Mouse (Mus musculus) forebrain, embryonic 11.5 days (tissue): ENCODE results near the gene Angptl8. TPM values are rescaled to one million over a fixed set of nuclear protein-coding genes. Genes with fewer than 3 reads are reported as not detected.
"Not testable (repeated sequence)": the region's sequence is repeated elsewhere in the genome, so short reads cannot be mapped to it uniquely, and the experiment has no call there.

Experiments used
- ATAC-seq: fragments of 200-750 bp; cut with Nextera tagmentation; replicated peaks from 2 replicates; pipeline ENCODE4 v1.8.0; 2017; ENCODE audit warnings: moderate TSS enrichment; ENCODE audit not compliant: low FRiP score
- DNase-seq: peaks from one replicate; pipeline ENCODE4 v3.0.0-alpha.2; 2017; ENCODE audit warnings: low spot score
- H3K27ac ChIP-seq: fragments of 300-500 bp; sonication (generic); 2 replicates; pipeline ENCODE4 v1.5.1; 2014; ENCODE audit warnings: low read depth, low read length
- H3K27me3 ChIP-seq: fragments of 300-500 bp; sonication (generic); 2 replicates; pipeline ENCODE4 v1.6.1; 2014; ENCODE audit warnings: mild to moderate bottlenecking, low read length, mixed read lengths; ENCODE audit not compliant: control insufficient read depth, insufficient read depth
- H3K36me3 ChIP-seq: fragments of 300-500 bp; sonication (generic); 2 replicates; pipeline ENCODE4 v1.6.1; 2014; ENCODE audit warnings: mild to moderate bottlenecking, low read length, moderate library complexity, mixed read lengths; ENCODE audit not compliant: control insufficient read depth, insufficient read depth
- H3K4me1 ChIP-seq: fragments of 300-500 bp; sonication (generic); replicated peaks from 2 replicates; pipeline ENCODE4 v1.6.1; 2014; ENCODE audit warnings: low read length, mixed read lengths; ENCODE audit not compliant: control insufficient read depth, insufficient read depth
- H3K4me2 ChIP-seq: fragments of 300-500 bp; sonication (generic); 2 replicates; pipeline ENCODE4 v1.6.1; 2014; ENCODE audit warnings: low read depth, mild to moderate bottlenecking, low read length, moderate library complexity, mixed read lengths; ENCODE audit not compliant: severe bottlenecking
- H3K4me3 ChIP-seq: fragments of 300-500 bp; sonication (generic); 2 replicates; pipeline ENCODE4 v1.5.1; 2014; ENCODE audit warnings: low read depth, low read length
- H3K9ac ChIP-seq: fragments of 300-500 bp; sonication (generic); 2 replicates; pipeline ENCODE4 v1.6.1; 2014; ENCODE audit warnings: low read length
- H3K9me3 ChIP-seq: fragments of 300-500 bp; sonication (generic); 2 replicates; pipeline ENCODE4 v1.6.1; 2016; ENCODE audit warnings: low read length, mixed read lengths; ENCODE audit not compliant: control insufficient read depth
- WGBS: fragments of 180-500 bp; shearing (Covaris S2); extraction: QIAGEN DNeasy Blood & Tissue Kit; methylation state at CpG from one replicate; pipeline ENCODE4 v1.1.7; 2014; 5-methylcytosine and 5-hydroxymethylcytosine counted together
- polyA plus RNA-seq: library from polyadenylated mRNA; unstranded; fragments of >200 nt; fragmentation: Nextera tagmentation; extraction: Ambion mirVana; gene quantifications from 2 replicates; pipeline ENCODE4 v1.2.1, GENCODE M21; 2014

Gene Angptl8
- polyA plus RNA-seq, 1 experiment from 2014 or later = 0.60 TPM

DNA sequence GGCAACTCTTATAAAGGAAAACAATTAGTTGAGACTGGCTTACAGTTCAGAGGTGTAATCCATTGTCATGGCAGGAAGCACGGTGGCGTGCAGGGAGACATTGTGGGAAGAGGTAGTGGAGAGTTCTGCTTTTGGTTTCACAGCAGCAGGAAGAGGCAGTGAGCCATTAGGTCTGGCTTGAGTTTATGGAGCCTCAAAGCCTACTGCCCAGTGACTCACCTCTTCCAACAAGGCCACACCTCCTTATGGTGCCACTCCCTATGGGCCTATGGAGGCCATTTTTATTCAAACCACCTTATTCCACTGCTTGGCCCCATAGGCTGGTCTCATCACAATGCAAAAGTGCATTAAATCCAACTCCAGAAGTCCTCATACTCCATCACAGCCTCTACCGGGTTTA is 24.3 kb downstream of the Angptl8 start:
- H3K36me3 ChIP-seq = no peaks in the 10 kb centered on the region
- H3K4me2 ChIP-seq = no peak overlapping the region
- ATAC-seq = no peak
- no peaks in the 10 kb centered on the region for H3K4me1 ChIP-seq
- H3K9me3 ChIP-seq = no peaks in the 10 kb centered on the region; the same call in 1 of the 2 replicates
- no peak for DNase-seq
- H3K4me3 ChIP-seq = no peak overlapping the region
- no peak overlapping the region for H3K9ac ChIP-seq
- H3K27me3 ChIP-seq = no peaks in the 10 kb centered on the region
- H3K27ac ChIP-seq = no peak overlapping the region
- WGBS = 85% methylated on average over 3 of the region's 3 CpGs

DNA sequence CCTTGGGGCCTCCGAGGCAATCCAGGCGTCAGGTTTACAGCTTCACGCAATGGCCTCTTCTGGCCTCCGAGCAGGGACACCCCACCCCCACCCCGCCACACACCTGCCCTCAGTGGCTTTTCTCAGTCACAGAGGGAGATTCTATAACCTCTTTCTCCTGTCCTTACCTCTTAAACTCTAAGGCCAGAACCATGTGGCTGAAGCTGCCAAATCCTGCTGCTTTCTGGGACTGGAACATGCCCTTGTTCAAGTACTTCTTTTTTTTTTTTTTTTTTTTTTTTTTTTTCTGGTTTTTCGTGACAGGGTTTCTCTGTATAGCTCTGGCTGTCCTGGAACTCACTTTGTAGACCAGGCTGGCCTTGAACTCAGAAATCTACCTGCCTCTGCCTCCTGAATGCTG is 25.0 kb downstream of the Angptl8 start:
- ATAC-seq, DNase-seq: not testable (repeated sequence)
- WGBS = 76% methylated on average over 6 of the region's 6 CpGs

DNA sequence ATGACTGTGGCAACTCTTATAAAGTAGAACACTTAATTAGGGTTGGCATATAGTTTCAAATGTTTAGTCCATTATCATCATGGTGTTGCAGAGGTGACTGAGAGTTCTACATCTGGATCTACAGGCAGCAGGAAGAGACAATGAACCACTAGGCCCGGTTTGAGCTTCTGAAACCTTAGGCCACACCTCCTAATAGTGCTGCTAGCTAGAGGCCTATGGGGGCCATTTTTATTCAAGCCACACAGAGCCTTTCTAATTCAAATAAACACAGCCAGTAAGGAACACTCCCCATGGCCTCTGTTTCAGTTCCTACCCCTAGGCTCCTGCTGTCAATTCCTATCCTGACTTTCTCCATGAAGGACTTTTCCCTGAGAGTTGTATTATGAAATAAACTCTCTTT is 26.9 kb downstream of the Angptl8 start:
- no peaks in the 10 kb centered on the region; the same call in 1 of the 2 replicates for H3K9me3 ChIP-seq
- no peak overlapping the region for H3K27ac ChIP-seq
- no peaks in the 10 kb centered on the region for H3K36me3 ChIP-seq
- no peaks in the 10 kb centered on the region for H3K27me3 ChIP-seq
- DNase-seq (no peak), ATAC-seq (no peak)
- 84% methylated on average over 1 of the region's 1 CpGs for WGBS
- H3K4me2 ChIP-seq = no peak overlapping the region
- H3K4me3 ChIP-seq = no peak overlapping the region
- no peak overlapping the region for H3K9ac ChIP-seq
- H3K4me1 ChIP-seq = no peaks in the 10 kb centered on the region

More for the DNA sequence above, 25.0 kb downstream of the Angptl8 start:
- not testable (repeated sequence) for H3K9me3 ChIP-seq, H3K27ac ChIP-seq, H3K4me3 ChIP-seq, H3K4me1 ChIP-seq, H3K9ac ChIP-seq, H3K27me3 ChIP-seq, H3K36me3 ChIP-seq, H3K4me2 ChIP-seq

DNA sequence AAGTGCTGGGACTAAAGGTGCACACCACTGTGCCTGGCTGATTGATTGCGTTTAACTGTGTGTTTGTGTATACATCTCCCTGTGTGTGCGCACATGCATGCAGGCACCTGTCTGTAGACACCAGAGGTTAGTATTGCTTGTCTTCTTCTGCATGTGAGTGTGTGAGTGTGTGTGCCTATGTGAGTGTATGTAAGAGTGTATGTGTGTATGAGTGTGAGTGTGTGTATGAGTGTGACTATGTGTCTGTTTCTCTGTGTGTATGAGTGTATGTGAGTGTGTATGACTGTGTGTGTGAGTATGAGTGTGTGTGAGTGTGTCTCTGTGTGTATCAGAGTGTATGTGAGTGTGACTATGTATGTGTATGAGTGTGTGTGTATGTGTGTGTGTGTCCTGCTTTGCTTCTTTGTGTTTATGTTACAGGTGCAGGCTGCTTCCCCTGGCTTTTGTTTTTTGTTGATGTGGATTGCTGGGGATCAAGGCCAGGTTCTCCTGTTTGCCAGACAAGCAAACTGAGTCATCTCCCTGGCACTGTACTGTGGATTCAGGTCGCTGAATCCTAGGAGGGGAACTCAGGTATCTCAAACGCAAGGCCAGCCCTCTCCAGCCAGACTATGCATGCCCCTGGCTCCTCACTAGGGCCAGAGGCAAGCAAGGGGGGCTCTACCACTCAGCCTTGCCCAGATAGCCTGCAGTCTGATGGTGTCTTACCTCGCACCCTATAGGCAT is 30.5 kb downstream of the Angptl8 start:
- WGBS = 73% methylated on average over 5 of the region's 5 CpGs
- Histone ChIP-seq H3K36me3 (no peaks in the 10 kb centered on the region), H3K9ac (no peak overlapping the region), H3K27ac (peak overlapping the region; percentile 15; the same call in 1 of the 2 replicates), H3K9me3 (no peaks in the 10 kb centered on the region; the same call in 1 of the 2 replicates), H3K27me3 (no peaks in the 10 kb centered on the region), H3K4me1 (no peaks in the 10 kb centered on the region), H3K4me3 (no peak overlapping the region), H3K4me2 (no peak overlapping the region)
- DNase-seq (no peak), ATAC-seq (no peak)

DNA sequence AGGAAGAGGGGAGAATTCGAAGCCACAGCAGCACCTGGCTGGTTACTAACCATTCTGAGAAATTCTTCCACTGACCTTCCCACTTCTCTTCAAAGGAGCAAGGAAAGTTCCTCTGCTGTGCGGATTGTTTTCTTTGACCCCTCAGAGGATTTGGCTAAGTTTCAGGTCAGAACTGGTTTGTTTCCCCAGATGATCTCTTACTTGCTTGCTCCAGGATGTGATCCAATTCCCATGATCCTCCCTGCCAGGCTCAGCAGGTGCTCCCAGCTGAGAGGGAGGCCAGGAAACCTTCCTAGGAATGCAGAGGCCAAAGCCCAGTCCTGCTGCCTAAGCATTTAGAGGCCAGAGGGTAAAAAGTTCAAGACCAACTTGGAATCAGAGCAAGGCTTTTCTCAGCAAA is 31.3 kb downstream of the Angptl8 start:
- H3K9me3 ChIP-seq = no peaks in the 10 kb centered on the region; the same call in 1 of the 2 replicates
- H3K4me2 ChIP-seq = no peak overlapping the region
- no peaks in the 10 kb centered on the region for H3K36me3 ChIP-seq
- H3K27ac ChIP-seq = no peak overlapping the region
- DNase-seq = no peak
- H3K27me3 ChIP-seq = no peaks in the 10 kb centered on the region
- H3K9ac ChIP-seq = no peak overlapping the region
- ATAC-seq = no peak
- no peak overlapping the region for H3K4me3 ChIP-seq
- H3K4me1 ChIP-seq = no peaks in the 10 kb centered on the region
- 63% methylated on average over 2 of the region's 2 CpGs for WGBS

DNA sequence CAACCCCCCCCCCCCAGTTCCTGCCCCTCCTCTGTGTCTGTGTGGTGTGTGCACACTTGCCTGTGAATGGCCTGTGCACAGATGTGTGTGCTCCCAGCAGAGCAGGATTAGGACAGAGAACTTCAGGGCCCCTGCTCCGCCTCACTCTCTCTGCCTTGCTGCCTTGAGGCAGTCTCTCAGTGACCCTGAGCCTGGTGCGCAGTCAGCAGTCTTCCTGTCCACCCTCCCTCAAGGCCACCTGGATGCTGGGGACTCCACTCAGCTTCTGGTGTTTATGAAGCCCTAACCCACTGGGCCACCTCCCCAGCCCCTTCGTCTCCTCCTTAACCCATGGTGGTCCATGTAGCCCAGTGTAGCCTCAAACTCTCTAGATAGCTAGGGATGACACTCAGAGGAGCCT is 32.4 kb downstream of the Angptl8 start:
- no peak overlapping the region for H3K4me3 ChIP-seq
- 79% methylated on average over 3 of the region's 3 CpGs for WGBS
- H3K9ac ChIP-seq = no peak overlapping the region
- DNase-seq (no peak), ATAC-seq (no peak)
- H3K4me1 ChIP-seq = no peaks in the 10 kb centered on the region
- no peak overlapping the region for H3K27ac ChIP-seq
- H3K36me3 ChIP-seq = no peaks in the 10 kb centered on the region
- H3K27me3 ChIP-seq = no peaks in the 10 kb centered on the region
- H3K4me2 ChIP-seq = no peak overlapping the region
- H3K9me3 ChIP-seq = no peaks in the 10 kb centered on the region

DNA sequence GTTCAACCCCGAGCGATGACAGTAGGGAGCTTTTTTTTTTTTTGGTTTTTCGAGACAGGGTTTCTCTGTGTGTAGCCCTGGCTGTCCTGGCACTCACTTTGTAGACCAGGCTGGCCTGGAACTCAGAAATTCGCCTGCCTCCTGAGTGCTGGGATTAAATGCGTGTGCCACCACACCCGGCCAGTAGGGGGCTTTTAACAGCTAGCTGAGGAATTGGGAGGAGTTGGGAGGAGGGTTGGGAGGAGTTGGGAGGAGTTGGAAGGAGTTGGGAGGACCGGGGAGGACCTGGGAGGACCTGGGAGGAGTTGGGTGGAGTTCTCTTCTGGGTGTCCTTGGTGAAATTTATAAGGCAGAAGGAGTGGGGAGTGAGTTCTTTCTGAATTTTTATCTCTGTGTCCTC is 34.0 kb downstream of the Angptl8 start:
- H3K9me3 ChIP-seq, H3K4me3 ChIP-seq, H3K4me2 ChIP-seq, H3K36me3 ChIP-seq, ATAC-seq, H3K9ac ChIP-seq, H3K4me1 ChIP-seq, H3K27me3 ChIP-seq, H3K27ac ChIP-seq: not testable (repeated sequence)
- 56% methylated on average over 7 of the region's 7 CpGs for WGBS
- peak; percentile 67 for DNase-seq

DNA sequence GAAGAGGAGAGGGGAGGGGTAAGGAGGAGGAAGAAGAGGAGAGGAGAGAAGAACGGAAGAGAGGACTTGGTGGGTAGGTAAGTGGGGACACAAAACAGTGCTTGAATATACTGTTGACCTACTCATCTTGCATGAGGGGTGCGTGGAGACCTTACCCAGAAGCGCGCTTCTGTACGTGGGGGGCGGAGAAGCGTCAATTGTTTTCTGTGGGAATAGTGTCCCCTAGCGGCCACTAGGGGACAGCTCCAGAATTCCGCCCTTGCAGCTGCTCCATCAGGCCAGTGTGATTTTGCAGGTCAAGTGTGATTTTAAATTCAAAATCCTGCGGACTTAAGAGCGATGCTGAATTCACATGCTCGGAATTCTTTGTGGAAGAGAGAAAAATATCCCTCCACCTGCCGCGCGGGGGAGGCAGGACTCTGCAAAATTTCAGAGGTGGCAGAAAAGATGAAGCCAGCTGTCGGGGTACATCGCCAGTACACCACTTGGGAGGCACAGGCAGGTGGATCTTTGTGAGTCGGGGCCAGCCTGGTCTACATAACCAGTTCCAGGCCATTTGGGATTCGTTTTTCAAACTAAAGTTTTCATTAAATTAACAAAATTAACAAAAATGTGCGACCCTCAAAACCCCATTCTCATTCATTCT is 35.7 kb downstream of the Angptl8 start:
- no peaks in the 10 kb centered on the region for H3K9me3 ChIP-seq
- 0 out of 2 replicates have a peak overlapping the region, but pooled peaks have one; percentile 11 for H3K4me2 ChIP-seq
- H3K4me3 ChIP-seq = no peak overlapping the region
- H3K9ac ChIP-seq = no peak overlapping the region
- peak; percentile 63 for DNase-seq
- ATAC-seq = no peak
- H3K27me3 ChIP-seq = no peaks in the 10 kb centered on the region
- no peaks in the 10 kb centered on the region for H3K36me3 ChIP-seq
- no peaks in the 10 kb centered on the region for H3K4me1 ChIP-seq
- no peak overlapping the region for H3K27ac ChIP-seq
- WGBS = 16% methylated on average over 20 of the region's 20 CpGs

DNA sequence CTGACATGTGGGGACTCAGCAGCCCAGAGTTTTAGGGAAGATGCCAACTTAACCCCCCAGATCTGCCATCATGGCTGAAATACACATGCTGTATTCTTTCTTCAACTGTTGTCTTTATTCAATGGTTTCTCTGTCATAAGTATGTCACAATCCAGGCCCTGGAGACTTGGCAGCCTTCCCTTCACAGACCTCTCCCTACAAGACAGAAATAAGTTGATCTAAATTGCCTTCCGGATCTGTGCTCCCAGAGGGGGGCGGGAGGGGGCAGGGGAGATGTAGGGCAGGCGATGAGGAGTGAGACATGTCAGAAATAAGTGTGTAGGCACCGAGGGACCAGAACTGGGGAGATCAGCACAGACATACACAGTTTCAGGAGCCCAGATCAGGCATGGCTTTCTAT is 36.9 kb downstream of the Angptl8 start:
- no peaks in the 10 kb centered on the region for H3K27me3 ChIP-seq
- H3K9me3 ChIP-seq = no peaks in the 10 kb centered on the region
- no peaks in the 10 kb centered on the region for H3K36me3 ChIP-seq
- no peak overlapping the region for H3K9ac ChIP-seq
- WGBS = 70% methylated on average over 4 of the region's 4 CpGs
- no peaks in the 10 kb centered on the region for H3K4me1 ChIP-seq
- H3K4me2 ChIP-seq = no peak overlapping the region
- no peak overlapping the region for H3K27ac ChIP-seq
- DNase-seq (no peak), ATAC-seq (no peak)
- no peak overlapping the region for H3K4me3 ChIP-seq
